Mouse (Mus musculus) kidney, adult 2 months (tissue): Measurements from ENCODE around the gene Panx3. TPM values are rescaled to one million over a fixed set of nuclear protein-coding genes. Genes with fewer than 3 reads are reported as not detected.

Experiments used
- DNase-seq: peaks from one replicate; pipeline ENCODE4 v3.0.0; 2021
- H3K27ac ChIP-seq: fragments of 200-500 bp; 2 replicates; pipeline ENCODE4 v1.5.1; 2012; ENCODE audit warnings: low read depth, low read length, control low read depth, inconsistent platforms; ENCODE audit not compliant: insufficient read depth
- H3K27me3 ChIP-seq: fragments of 200-500 bp; replicated peaks from 2 replicates; pipeline ENCODE4 v1.6.1; 2012; ENCODE audit warnings: mild to moderate bottlenecking, moderate library complexity, low read length, inconsistent platforms; ENCODE audit not compliant: control insufficient read depth, insufficient read depth
- H3K36me3 ChIP-seq: fragments of 200-500 bp; 2 replicates; pipeline ENCODE4 v1.6.1; 2012; ENCODE audit warnings: mild to moderate bottlenecking, moderate library complexity, low read length, inconsistent platforms; ENCODE audit not compliant: control insufficient read depth, insufficient read depth
- H3K4me1 ChIP-seq: fragments of 200-500 bp; 2 replicates; pipeline ENCODE4 v1.6.1; 2011; ENCODE audit warnings: low read length; ENCODE audit not compliant: control insufficient read depth, insufficient read depth
- H3K4me3 ChIP-seq: fragments of 200-500 bp; 2 replicates; pipeline ENCODE4 v1.5.1; 2011; ENCODE audit warnings: mild to moderate bottlenecking, low read depth, low read length, control low read depth; ENCODE audit not compliant: insufficient read depth
- CTCF ChIP-seq: fragments of 200-500 bp; conservative IDR thresholded peaks from 2 replicates; pipeline ENCODE4 v1.5.1; 2011; ENCODE audit warnings: low read depth, mild to moderate bottlenecking, control low read depth, low read length, moderate library complexity, mixed read lengths; ENCODE audit not compliant: insufficient read depth, insufficient read length
- POLR2A ChIP-seq: fragments of 200-500 bp; IDR thresholded peaks from one replicate; pipeline ENCODE4 v1.6.1; 2011; ENCODE audit warnings: low read depth, low read length, control low read depth
- WGBS: fragments of 180-500 bp; shearing (Covaris S2); methylation state at CpG from one replicate; pipeline ENCODE4 v1.1.7; 2018; 5-methylcytosine and 5-hydroxymethylcytosine counted together
- polyA plus RNA-seq: library from polyadenylated mRNA; depleted of rRNA; stranded (reverse); fragments of >200 nt; gene quantifications from 2 replicates; pipeline ENCODE4 v1.2.3, GENCODE M21; 2012

Panx3 gene
- polyA plus RNA-seq, 1 experiment = not detected

DNA sequence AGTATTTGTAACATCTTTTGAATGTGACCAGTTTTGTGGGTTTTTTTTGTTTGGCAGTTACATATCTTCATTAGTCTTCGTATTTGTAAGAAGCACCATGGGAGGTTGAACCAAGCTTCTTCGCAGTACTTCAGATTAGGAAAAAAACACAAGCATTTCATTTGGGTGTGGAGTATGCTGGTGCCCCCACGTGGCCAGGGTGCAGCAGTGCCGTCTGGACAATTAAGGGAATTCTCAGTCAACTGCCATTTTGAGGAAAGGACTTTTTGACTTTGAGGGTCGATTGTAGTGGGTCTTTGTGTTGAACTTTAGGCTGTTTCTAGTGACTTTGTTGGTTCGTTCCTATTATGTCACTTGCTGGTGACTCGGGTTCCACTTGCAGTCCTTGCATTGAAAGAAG lies 32.7 kb downstream of the Panx3 start:
- Histone ChIP-seq H3K4me3 (no peak overlapping the region), H3K27ac (no peak overlapping the region), H3K4me1 (no peaks in the 10 kb centered on the region), H3K36me3 (no peaks in the 10 kb centered on the region; the same call in 1 of the 2 replicates), H3K27me3 (no peaks in the 10 kb centered on the region)
- no peak for TF ChIP-seq POLR2A
- TF ChIP-seq CTCF = peak; percentile 81
- 13% methylated on average over 7 of the region's 7 CpGs for WGBS
- DNase-seq = peak; percentile 59

DNA sequence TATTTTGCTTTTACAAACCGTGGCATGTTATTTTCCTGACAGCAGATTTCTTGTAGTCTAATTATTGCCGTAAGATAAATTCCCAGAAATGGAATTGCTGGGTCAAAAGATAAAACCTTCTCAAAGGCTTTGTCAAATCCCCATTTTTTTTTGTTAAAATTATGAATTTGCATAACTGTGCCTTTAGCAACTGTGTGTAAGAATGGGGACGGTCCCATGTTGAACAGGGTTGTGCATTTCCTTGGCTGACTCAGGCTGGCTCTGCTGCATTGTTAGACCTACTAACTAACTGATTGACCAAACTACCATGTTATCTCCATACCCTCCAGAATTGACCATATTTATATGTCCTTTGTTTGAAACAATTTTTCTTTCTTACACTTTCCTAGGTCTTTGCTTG lies 34.8 kb downstream of the Panx3 start:
- no peak overlapping the region for H3K27ac ChIP-seq
- no peak for TF ChIP-seq CTCF
- no peak for TF ChIP-seq POLR2A
- H3K36me3 ChIP-seq = no peaks in the 10 kb centered on the region
- H3K27me3 ChIP-seq = no peaks in the 10 kb centered on the region
- H3K4me1 ChIP-seq = no peaks in the 10 kb centered on the region
- 94% methylated on average over 3 of the region's 3 CpGs for whole genome bisulfite sequencing
- DNase-seq = no peak
- no peak overlapping the region for H3K4me3 ChIP-seq

DNA sequence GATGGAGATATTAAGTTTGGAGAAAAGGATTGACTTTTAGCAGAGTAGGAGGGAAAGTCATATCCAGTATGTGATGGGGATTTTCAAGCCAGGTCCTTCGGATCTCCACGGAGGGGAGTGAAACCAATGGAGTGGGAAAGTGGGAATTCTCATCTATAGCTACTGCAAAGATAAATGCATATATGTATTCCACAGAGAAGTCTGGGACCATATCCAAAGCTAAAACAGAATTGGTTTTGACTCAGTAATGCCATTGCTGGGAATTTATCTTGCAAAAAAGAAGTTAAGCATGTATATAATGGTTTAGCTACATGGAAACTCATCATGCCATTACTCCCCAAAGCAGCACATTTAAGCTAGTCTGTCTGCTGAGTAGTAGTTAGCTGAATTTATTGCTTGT lies 36.7 kb downstream of the Panx3 start:
- no peak for TF ChIP-seq CTCF
- TF ChIP-seq POLR2A = no peak
- no peak overlapping the region for H3K4me3 ChIP-seq

DNA sequence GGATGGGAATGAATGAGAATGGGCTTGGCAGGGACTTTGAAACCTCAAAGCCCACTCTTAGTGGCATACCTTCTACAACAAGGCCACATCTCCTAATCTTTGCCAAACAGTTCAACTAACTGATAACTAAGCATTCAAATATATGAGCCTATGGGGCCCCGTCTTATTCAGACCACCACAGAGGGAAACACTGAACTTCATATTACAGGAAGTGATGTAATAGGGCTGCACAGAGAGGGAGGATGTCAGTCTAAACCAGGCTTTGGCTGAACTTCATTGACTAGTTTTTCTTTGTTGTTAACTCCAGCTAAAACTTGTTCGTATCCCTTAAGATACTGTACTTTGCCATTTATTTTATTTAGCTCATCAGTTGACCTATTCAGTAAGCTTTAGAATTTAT lies 39.1 kb downstream of the Panx3 start:
- DNase-seq = no peak
- WGBS = 83% methylated on average over 2 of the region's 2 CpGs
- H3K27me3 ChIP-seq = no peaks in the 10 kb centered on the region
- H3K27ac ChIP-seq = no peak overlapping the region
- H3K4me3 ChIP-seq = no peak overlapping the region
- H3K36me3 ChIP-seq = no peaks in the 10 kb centered on the region; the same call in 1 of the 2 replicates
- H3K4me1 ChIP-seq = no peaks in the 10 kb centered on the region
- TF ChIP-seq CTCF (no peak), POLR2A (no peak)

More for the DNA sequence above, 36.7 kb downstream of the Panx3 start:
- Histone ChIP-seq H3K36me3 (no peaks in the 10 kb centered on the region; the same call in 1 of the 2 replicates), H3K4me1 (no peaks in the 10 kb centered on the region), H3K27ac (no peak overlapping the region), H3K27me3 (no peaks in the 10 kb centered on the region)
- WGBS = 76% methylated on average over 2 of the region's 2 CpGs
- no peak for DNase-seq

DNA sequence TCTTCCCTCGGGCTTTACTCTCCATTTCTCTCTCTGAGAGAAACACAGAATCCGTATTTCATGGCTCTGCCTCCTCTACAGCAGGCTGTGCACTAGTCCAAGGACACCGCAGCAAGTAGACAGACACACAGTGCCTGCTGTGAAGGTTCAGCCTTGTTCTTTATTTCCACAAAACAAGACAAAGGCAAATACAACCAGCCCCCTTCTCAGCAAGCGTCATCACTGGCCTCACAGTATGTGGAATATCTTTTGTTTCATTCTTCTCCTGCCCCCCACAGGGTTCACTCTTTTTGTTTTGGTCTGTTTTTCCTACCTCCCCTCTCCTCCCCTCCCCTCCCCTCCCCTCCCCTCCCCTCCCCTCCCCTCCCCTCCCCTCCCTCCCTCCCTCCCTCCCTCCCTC lies 40.5 kb downstream of the Panx3 start:
- Histone ChIP-seq H3K27ac (no peak overlapping the region), H3K4me1 (no peaks in the 10 kb centered on the region), H3K4me3 (no peak overlapping the region), H3K36me3 (peaks cover 2% of the 10 kb centered on the region), H3K27me3 (no peaks in the 10 kb centered on the region)
- DNase-seq = no peak
- WGBS = 92% methylated on average over 4 of the region's 4 CpGs
- TF ChIP-seq CTCF (no peak), POLR2A (no peak)

DNA sequence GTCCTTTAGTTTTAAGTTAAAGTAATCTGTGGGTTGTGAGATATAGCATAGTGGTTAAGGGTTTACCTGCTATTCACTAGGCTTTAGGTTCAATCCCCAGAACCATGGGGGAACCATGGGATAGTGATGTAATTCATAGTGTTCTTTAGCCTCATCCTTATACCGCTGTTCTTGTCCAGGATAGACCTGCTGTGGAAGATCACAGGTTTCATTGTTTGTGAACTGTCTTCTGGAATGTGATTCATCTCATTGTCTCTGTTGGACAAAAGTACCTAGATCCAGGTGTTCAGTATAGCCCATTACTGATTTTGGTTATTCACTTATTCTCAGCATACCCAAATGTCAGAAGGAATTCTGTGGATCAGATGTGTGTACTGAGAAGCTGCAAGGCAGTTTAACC lies 41.8 kb downstream of the Panx3 start:
- Histone ChIP-seq H3K4me1 (no peaks in the 10 kb centered on the region), H3K4me3 (no peak overlapping the region), H3K27me3 (no peaks in the 10 kb centered on the region), H3K36me3 (peaks cover 2% of the 10 kb centered on the region), H3K27ac (no peak overlapping the region)
- WGBS = 100% methylated on average over 1 of the region's 1 CpGs
- DNase-seq = no peak
- TF ChIP-seq POLR2A = no peak
- no peak for TF ChIP-seq CTCF

DNA sequence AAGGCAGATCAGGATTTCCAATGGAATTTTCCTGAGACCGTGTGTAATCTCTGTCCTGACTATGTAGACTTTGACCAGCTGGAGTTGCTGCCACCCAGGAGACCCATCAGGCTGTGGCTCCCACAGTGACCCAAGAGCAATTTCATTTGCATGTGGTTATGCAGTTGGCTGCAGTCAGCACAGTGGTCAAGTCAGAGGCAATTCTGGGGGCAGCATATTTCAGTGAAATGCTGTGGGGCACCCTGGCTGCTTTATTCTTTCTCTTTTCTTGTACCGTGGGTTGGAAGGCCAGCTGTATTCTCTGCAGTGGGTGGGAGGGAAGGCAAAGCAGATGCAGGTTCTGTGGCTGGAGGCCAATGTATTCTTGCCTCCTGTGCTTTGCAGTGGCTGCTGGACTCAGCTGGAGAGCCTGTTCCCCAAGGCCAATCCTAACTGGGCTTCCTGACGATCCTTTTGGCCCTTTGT lies 42.9 kb downstream of the Panx3 start:
- Histone ChIP-seq H3K4me3 (no peak overlapping the region), H3K36me3 (peaks cover 2% of the 10 kb centered on the region), H3K27ac (no peak overlapping the region), H3K4me1 (no peaks in the 10 kb centered on the region), H3K27me3 (no peaks in the 10 kb centered on the region)
- no peak for TF ChIP-seq CTCF
- no peak for TF ChIP-seq POLR2A
- DNase-seq = peak; percentile 69
- WGBS = 22% methylated on average over 3 of the region's 3 CpGs
